Mouse (Mus musculus) thymus, postnatal 0 days (tissue): ENCODE measurements around the gene Hsf2bp. TPM values are rescaled to one million over a fixed set of nuclear protein-coding genes. Genes with fewer than 3 reads are reported as not detected.

Source experiments
- DNase-seq: peaks from one replicate; pipeline ENCODE4 v3.0.0-alpha.2; 2015; ENCODE audit warnings: low spot score
- polyA plus RNA-seq: library from polyadenylated mRNA; unstranded; fragments of >200 nt; fragmentation: Nextera tagmentation; extraction: Ambion mirVana; gene quantifications from 2 replicates; pipeline ENCODE4 v1.2.1, GENCODE M21; 2015

Hsf2bp gene
- polyA plus RNA-seq, 1 experiment from 2014 or later: 0.29 TPM

DNA sequence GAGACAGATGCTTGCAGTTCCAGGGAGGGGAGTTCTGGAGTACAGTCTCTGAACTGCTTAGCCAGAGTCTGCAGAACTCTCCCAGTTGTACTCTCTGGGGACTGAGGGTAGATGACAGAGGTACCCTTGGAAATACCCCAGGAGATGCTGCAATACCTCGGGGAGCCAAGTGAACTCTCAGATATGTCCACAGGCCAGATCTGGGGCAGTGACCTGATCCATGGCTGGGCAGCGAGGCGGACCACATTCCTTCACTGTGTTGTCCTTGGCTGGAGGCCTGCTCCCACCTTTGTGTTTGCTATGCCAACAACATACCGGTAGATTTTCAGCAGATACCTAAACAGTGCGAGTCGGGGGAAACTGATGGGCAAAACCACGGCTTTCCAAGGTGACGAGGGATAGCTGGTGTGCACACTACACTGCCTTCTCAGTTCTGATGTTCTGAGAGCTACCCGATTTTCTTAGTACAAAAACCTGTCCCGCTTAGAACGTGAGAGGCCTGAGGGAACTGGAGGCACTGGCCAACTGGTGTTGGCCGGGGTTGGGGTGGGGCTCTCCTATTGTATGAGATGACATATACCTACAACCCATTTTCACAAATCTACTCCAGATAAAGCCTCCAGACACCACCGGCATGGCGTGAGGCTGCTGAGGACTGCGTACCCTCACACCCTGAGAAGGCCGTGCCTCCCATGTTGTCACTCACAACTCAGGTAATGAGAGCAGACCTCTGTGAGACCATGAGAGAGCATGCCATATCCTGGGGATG lies 96.7 kb downstream of the Hsf2bp start:
- no peak for DNase-seq

DNA sequence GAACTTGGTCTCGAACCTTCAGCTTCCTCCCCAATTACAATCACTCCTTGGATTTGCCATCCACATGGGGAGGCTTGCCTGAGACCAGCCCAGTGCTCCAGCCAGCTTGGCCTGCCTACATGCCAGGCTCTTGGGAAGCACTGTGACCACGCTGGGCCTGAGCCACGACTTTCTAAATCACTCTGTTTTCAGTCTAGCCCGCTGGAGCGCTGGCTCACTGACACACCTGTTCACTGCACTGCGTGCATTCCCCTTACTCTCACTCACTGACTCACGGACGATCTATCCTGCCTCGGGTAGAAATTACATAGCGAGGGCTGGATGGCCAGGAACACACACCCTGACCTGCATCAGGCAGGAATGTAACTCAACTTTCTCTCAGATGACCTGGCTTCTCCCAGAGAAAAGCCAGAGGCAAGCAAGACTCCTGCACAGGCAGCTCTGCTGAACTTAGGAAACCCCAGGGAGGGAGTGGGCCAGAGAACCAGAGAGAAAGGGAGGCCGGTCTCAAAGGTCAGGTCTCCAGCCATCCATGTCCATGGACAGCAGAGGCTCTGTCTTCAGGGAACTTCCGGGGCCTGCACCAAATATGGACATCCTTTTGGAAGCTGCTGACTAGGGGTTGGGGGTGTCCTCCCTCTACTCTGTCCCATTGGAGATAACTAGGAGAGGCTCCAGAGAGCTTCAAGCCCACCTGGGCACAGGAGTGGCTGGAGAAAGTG lies 97.4 kb downstream of the Hsf2bp start:
- DNase-seq: no peak

DNA sequence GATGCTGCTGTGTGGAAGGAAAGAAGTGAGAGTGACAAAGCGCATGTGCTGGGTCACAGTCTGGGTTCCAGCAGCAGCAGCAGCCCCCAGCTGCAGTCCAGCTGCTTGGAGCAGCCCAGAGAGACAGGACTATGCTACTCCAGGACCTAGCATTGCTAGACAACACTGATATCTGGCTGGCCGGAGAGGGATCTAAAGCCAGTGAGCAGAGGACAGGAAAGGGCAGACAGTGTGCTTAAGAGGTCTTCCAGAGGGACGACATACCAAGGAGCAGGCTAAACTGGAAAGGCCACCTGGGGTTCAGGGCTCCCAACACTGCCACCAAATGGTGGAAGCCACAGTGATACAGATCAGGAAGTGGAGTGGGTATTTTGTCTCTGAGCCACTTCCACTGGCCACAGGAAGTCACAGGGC lies 99.0 kb downstream of the Hsf2bp start:
- peak; percentile 3 for DNase-seq

DNA sequence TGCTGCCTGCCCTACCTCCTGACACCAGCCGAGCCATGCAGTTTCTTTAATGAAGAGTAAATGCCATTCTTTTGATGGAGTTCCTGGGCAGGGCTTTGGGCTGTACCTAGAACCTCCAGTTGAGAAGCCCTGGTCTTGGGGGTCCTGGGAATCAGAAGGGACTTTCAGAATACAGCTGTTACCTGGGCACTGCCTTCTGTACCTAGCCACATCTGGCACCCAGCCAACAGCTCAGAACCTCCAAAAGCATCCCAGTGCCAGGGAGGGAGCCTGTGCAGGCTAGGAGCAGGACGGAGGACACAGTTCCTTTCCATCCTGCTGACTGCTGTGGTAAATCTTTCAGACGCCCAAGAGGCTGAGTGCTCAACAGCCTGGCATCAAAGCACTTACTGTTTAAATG lies 100.3 kb downstream of the Hsf2bp start:
- no peak for DNase-seq

DNA sequence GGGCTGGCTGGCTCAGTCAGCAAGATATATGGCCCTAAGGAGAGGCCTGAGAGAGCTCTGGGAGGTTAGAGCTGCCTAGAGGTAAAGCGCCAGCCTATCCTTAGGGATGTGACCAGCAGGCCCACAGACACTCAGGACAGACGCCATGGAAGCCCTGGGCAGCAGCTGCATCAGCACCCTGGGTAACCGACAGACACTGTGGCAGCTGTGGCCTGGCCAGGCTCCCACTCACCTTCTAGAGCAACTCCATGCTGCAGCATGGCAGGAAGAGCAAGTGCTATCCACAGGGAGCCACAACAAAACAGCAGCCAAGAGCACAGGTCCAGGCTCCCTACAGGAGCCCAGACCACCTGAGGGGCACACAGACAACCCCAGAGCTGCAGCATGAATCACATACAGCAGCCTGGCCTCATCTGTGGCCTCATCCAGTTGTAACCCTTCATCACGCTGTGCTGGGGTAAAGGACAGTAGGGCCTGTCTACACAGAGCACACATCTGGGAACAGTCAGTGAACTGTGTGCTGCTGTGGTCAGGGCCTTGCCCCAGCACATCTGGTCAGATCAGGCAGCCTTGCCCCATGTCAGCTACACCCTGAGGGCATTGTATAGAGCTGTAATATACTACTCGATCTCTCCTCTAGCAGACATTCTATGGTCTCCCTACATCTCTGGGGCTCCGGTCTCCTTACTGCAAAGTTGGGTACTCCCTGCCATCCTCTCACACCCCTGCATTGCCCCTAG lies 100.9 kb downstream of the Hsf2bp start:
- DNase-seq: no peak

DNA sequence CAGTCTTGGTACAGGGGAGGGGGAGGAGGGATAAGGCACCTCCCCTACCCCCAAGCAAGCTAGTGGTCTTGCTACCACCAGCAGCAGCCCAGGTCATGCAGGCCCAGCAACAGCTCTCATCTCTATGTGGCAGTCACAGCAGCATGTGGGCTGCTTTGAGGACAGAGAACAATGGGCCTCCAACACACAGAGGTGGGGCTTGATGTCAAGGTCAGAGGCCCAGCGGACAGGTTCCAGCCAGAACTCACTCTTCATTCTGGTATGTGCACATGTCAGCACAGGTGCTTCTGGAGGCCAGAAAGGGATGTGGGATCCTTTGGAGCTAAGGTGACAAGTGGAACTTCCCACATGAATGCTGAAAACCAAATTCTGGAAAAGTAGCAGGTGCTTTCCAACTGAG lies 102.2 kb downstream of the Hsf2bp start:
- DNase-seq: no peak

DNA sequence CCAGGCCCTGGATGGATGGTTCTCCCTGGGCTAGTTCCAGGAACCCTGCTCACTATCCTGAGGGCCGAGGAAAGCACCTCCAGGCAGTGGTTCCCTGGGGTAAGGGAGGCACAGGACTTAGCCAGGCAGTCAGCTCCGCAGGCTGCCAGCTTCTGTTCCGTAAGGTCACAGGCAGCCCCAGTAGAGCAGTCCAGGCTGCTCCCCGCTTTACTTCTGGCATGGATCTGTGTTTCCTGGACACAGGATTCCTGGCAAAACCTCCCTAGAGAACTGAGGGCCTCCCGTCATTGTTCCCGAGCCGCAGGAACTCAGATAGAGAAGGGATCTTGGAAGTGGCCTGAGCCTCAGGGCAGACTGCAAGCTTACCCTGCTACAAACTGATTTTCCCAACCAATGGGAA lies 104.7 kb downstream of the Hsf2bp start:
- no peak for DNase-seq

DNA sequence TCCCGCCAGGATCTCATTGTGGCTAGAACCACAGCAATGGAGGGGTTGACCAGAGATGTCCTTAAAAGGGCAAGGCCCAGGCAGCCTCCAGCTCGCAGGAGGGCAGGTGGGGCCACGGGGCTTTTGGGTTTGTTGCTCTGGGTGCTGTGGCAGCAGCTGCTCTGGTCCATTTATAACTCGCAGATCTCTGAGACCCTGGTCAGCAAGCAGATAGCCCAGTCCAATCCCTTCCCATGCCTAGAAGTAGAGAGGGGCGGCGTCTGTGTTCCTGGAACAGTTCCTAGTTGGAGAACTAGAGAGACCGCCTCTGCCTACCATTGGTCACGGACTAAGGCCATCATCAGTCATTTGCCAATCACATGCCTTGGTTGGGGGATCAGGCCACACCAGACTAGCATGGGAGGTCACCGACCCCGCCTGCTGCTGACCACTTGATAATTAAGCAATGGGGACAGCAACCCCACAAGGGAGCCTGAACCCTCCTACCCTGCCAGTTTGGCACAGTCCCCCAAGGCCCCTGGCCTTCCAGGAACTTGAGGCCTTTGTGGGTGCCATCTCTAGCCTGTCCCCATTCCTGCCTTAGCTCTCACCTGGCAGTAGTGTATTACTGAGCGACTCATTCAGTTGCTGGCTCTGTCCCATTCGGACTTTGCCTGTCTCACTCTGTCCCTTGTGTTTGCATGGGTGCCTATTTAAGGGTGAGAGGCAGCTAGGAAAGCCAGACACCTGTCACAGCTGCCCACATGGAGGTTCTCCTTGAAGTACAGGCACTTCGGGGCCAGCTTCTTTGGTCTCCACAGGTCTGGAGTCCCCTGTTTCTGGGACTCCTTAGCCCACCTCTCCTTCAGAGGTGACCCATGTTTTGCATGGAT lies 106.1 kb downstream of the Hsf2bp start:
- DNase-seq: no peak

DNA sequence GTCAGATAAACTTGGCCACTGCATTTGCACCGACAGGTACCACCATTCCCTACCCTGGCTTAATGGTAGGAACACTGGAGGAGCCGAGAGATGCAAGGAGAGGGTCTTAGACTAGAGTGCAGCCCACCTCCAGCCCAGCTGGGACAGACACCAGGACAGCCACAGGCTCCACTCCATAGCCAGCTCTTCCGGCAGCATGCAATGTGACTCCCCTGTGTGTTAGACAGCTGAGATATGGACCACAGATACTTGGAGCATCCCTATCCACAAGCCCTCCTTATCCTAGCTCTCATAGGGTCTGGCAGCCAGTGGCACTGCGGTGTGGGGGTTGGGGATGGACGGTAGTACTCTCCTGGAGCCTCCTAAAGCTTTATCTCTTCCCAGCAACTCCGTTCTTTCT lies 107.1 kb downstream of the Hsf2bp start:
- no peak for DNase-seq

DNA sequence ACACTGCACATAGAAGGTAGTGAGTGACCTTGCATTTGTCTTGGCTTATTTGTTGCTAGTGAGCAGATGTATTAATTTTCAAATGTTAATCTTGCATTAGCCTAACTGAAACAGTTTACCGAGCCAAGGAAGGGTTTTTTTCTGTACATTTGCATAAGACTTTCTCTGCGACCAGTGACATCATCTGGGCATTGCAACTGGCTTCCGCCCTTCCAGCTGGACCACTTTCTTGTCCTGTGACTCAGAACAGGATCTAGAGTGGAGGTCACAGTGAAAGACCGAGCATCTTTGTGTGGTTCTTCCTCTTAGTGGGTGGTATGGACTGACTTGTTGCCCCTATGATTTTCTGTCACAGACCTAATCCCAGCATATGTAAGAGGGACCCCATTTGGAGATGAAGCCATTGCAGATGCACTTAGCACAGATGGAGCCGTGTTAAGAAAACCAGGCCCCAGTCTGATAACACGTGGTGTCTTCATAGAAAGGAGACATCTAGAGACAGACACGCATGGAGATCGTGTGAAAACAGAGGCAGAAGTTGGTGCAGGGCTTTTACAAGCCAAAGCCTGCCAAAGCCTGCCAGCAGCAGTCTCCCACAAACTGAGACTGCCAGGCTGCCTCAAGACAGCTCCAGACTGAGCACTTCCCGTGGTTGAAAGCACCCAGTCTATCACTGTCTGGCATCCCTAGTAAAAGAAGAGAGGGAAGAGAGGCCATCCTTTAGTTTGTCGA lies 108.1 kb downstream of the Hsf2bp start:
- no peak for DNase-seq

DNA sequence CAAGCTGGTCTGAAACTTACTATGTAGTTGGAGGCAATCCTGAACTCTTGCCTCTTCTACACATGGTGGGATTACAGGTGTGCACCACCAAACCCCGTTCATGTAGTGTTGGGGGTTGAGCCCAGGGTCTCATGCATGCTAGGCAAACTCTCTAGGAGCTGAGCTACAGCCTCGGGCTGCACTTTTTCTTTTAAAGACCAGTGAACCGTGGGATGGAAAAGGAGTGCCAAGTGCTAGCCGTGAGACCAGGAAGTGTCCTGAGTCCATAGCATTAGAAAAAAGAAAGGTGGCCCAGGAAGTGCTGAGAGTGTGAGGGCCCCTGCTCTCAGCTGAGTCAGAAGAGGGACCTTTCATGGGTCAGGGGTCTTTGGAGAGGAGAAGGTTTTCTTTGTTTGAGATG lies 111.9 kb downstream of the Hsf2bp start:
- no peak for DNase-seq

DNA sequence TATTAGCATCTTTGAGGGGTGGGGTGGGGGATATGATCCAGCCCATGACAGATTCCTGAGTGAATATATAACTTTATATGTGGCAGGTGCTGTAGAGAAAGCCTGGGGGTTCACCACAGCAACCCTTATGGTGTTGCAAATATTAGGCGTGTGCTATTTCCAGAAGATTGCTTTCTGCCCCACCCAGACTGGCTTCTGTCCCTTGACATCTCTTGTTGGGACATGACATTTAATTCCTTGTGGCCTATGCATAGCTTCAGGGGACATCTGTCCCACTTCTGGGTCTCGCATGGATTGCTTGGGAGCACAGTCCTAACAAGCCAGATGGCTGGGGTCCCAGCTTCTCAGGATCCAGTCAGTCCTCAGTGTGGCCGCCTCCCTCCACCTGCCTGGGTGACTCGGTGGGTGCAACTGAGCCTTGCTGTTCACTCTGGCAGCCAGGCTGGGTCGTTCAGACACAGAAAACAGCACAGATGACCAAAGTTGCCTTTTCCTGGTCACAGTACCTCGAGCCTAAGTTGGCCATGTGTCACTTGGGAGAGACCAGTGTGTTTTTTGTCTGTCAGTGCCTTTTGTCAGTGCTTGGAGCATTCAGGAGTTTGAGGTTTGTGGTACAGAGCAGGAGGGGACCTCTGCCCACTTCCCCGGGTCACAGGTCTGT lies 112.7 kb downstream of the Hsf2bp start:
- no peak for DNase-seq

DNA sequence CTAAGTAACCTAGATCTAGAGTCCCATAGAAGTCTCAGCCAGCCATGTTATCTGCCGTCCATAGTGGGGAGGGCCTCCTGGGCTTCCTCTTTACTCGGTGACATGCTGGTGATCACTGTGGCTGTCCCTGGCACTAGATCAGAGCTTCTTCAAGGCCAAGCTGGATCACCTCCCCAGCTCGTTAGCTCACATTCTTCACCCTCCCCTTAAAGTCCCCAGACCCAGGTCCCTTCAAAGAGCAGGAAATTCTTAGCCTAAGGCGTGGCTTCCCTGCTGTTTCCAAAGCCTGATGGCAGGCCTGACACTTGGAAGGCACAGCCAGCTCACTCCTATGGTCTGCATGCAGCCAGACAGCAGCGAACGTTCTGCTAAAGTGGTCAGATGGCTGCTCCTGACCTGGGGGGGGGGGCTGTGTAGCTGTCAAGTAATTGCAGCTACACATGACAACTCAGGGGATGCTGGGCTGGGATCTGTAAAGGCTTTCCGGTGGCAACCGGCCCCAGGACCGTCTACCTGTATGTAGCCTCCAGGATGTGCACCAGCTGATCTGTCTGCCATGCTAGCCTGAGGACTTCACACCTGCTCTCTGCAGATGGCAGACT lies 115.5 kb downstream of the Hsf2bp start:
- no peak for DNase-seq

DNA sequence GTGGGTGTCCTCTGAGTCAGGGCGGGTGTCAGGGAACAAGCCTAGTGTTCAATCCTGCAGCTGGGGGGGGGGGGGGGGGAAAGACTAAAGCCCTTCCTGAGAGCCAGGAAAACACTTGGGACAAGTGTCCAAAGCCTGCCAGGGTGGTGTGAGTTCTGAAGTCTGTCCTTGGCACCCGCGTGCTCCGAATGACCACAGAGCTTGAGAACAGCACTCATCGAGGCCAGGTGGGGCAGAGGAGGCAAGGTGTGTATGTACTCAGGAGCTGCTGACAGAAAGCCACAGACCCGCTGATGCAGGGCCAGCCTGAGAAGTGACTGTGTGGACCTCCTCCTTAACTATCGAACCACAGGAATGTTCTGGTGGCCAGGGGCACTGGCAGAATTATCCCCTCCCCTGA lies 116.5 kb downstream of the Hsf2bp start:
- no peak for DNase-seq

DNA sequence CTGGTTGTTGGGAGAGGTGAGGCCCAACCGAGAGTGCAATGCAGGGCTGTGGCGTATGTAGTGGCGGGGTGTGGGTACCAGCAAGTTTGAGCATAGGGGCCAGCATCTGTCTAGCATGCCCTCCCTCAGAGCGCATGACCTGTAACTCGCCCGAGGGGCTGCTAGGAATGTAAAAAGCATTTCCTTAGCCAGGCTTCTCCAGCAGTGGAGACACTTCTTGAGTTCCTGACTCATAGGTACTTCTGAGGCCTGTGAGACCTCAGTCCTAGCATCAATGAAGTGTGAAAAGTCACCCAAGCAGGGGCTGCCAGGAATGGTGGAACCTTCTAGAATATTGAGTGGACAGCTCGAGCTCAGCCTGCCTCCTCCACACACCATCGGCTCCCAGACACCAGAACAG lies 117.8 kb downstream of the Hsf2bp start:
- DNase-seq: no peak

DNA sequence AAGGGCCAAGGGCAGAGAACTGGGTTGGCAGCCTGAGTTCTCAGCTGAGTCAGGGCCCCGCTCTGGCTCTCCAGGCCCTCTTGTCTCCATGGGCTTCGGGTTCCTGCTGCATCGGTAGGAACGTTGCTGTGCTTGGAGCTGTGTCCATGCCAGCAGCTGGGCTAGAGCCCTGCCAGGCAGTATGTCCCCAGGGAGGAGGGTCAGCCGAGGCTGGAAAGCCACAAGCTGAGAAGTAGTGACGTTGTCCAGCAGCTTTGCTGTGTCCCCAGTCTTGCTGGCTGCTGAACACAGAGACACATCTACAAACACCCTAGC lies 119.7 kb downstream of the Hsf2bp start:
- no peak for DNase-seq

DNA sequence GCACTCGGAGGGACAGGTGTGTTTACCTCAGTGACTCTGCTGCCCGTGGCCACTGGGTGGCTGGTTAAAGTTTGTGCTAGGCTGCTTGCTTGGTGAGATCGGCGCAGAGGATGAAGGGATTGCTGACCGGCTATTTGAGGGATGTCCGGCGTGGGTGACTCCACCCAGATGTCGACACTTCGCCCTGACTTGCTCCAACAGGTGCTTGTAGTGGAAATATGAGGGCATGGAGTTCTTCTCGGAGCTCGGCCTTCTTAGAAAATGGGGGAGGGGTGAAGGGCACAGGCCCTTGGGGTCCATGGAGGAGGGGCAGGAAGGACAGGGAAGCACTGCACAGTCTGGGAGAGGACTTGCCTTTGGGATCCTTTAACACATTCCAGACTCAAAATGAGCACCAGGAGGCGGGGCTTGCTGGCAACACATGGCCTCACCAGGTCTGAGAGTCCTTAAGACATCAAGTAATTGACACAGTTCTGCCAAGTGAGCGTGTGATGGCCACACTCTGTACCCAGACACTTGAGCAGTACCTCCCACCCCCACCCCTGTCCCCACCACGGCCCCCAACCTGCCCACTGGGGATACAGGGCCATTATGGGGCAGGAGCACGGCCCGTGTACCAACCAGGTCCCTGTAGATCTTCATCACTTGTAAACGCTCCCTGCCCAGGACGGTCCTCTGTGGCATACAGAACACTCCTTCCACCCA lies 120.2 kb downstream of the Hsf2bp start:
- DNase-seq: no peak

DNA sequence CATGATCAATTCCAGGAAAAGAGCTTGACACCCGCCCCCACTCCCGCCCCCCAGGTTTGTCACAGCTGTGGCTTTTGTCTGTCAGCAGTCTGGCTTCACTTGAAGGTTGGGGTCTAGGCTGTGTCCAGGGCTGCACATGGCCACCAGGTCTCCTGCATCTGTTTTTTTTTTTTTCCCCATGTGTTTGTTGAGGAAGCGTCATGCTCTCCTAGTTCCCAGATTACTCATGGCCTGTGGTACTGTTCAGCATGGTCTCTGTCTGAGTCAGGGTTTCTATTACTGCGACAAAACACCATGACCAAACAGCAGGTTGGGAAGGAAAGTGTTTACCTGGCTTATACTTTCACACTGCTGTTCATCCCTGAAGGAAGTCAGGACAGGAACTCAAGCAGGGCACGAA lies 121.8 kb downstream of the Hsf2bp start:
- DNase-seq: no peak
